Mouse (Mus musculus): ENCODE measurements at regions not wholly inside any gene's neighbourhood (a gene's known extent, or its start where the extent isn't known, plus 50 kb on each side); places are given as distances from the start of the nearest gene placed in this dataset.
"Not testable (repeated sequence)": the region's sequence is repeated elsewhere in the genome, so short reads cannot be mapped to it uniquely, and the experiment has no call there.

DNA sequence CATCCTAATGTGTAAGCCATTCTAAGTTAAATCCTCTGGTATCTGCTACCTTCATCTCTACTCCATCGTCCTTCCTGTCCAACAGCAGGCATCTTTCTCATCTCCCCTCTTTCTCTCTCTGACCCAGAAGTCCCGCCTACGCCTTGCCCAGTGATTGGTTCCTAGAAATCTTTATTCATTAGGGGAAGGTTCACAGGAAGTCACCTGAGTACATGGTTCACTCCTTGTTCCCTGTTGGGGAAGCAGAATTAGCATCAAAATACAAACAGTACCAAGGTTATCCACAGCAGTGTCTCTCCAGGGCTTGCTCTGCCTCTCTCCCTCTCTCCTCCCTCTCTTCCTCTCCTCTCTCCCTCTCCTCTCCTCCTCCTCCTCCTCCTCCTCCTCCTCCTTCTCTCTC lies 319.4 kb downstream of the Nkx6-1 start:
- H3K27ac ChIP-seq (ENCODE audit: low read depth), result no peak overlapping the region
- H3K36me3 ChIP-seq (ENCODE audit: control insufficient read depth, insufficient read depth, low read length), result no peaks in the 10 kb centered on the region
- H3K9me3 ChIP-seq (ENCODE audit: control insufficient read depth, low read length), result no peaks in the 10 kb centered on the region
- H3K27me3 ChIP-seq (replicated peaks; ENCODE audit: control insufficient read depth, insufficient read depth, low read length), result no peaks in the 10 kb centered on the region
- no peak for DNase-seq (ENCODE audit: low spot score)
- no peak overlapping the region for H3K9ac ChIP-seq (ENCODE audit: low read length)
- H3K4me1 ChIP-seq (replicated peaks; ENCODE audit: control insufficient read depth, insufficient read depth, low read length), result no peaks in the 10 kb centered on the region
- H3K4me3 ChIP-seq (ENCODE audit: low read depth, low read length), result no peak overlapping the region
- H3K4me2 ChIP-seq (ENCODE audit: low read length), result no peak overlapping the region
- ATAC-seq (replicated peaks; ENCODE audit: low FRiP score, low TSS enrichment, low read depth), result no peak
- 80% methylated on average over 3 of the region's 3 CpGs for WGBS

DNA sequence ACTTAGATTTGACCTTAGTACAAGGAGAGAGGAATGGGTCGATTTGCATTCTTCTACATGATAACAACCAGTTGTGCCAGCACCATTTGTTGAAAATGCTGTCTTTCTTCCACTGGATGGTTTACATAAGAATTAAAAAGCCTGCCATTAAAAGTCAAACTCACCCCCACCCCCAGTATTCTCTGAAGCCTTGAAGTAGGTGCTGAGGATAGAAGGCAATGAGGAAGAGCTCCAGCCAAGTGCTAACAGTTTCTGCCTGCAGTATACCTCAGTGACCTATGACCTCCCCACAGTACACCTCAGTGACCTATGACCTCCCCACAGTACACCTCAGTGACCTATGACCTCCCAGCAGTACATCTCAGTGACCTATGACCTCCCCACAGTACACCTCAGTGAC lies 328.4 kb downstream of the Nkx6-1 start:
- 83% methylated on average over 1 of the region's 1 CpGs for WGBS
- not testable (repeated sequence) for H3K4me1 ChIP-seq (replicated peaks; ENCODE audit: control insufficient read depth, insufficient read depth, low read length); ATAC-seq (replicated peaks; ENCODE audit: low FRiP score, low TSS enrichment, low read depth); H3K27me3 ChIP-seq (replicated peaks; ENCODE audit: control insufficient read depth, insufficient read depth, low read length); H3K36me3 ChIP-seq (ENCODE audit: control insufficient read depth, insufficient read depth, low read length); H3K9ac ChIP-seq (ENCODE audit: low read length); H3K9me3 ChIP-seq (ENCODE audit: control insufficient read depth, low read length); H3K4me3 ChIP-seq (ENCODE audit: low read depth, low read length); DNase-seq (ENCODE audit: low spot score); H3K4me2 ChIP-seq (ENCODE audit: low read length); H3K27ac ChIP-seq (ENCODE audit: low read depth)

DNA sequence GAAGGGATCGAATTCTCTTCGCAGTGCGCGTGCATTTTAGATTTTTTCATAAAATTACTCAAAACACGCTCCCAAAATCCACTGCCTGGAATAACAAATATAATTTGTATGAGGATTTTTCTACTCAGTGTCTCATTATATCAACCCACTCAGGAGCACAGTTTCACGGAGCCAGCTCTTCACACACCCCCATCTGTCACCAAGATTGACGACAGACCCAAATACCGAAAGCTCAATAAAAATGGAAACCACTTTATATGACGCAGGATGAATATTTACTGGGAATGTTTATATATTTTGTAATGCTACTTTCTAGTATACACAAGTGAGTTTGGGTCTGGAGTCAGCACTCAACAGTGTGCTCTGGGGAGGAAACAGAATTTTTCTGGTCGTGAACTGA lies 333.0 kb downstream of the Nkx6-1 start:
- H3K27ac ChIP-seq (ENCODE audit: low read depth), result no peak overlapping the region
- WGBS, result 79% methylated on average over 10 of the region's 10 CpGs
- no peaks in the 10 kb centered on the region for H3K9me3 ChIP-seq (ENCODE audit: control insufficient read depth, low read length)
- no peaks in the 10 kb centered on the region for H3K27me3 ChIP-seq (replicated peaks; ENCODE audit: control insufficient read depth, insufficient read depth, low read length)
- ATAC-seq (replicated peaks; ENCODE audit: low FRiP score, low TSS enrichment, low read depth) (no peak), DNase-seq (ENCODE audit: low spot score) (no peak)
- no peaks in the 10 kb centered on the region for H3K4me1 ChIP-seq (replicated peaks; ENCODE audit: control insufficient read depth, insufficient read depth, low read length)
- no peak overlapping the region for H3K9ac ChIP-seq (ENCODE audit: low read length)
- no peak overlapping the region for H3K4me3 ChIP-seq (ENCODE audit: low read depth, low read length)
- H3K36me3 ChIP-seq (ENCODE audit: control insufficient read depth, insufficient read depth, low read length), result no peaks in the 10 kb centered on the region
- H3K4me2 ChIP-seq (ENCODE audit: low read length), result no peak overlapping the region

DNA sequence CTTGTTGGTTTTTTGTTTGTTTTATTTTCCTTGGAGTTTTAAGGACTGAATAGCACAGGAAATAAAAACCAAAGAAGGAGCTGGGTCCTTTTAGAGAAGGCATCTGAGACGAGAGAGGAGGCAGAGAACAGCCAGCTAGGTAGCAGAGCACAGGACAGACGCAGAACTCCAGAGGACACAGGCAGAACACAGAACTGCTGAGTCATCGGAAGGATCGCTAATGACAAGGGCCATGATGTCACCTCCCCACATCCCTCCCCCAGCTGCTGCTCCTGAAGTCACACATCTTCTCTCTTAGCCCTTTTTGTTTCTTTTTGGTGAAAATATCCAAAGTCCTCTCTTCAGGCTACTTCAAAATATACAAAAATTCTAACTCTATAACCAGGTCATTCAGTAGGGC lies 338.7 kb downstream of the Nkx6-1 start:
- H3K9ac ChIP-seq (ENCODE audit: low read length), result no peak overlapping the region
- ATAC-seq (replicated peaks; ENCODE audit: low FRiP score, low TSS enrichment, low read depth) (no peak), DNase-seq (ENCODE audit: low spot score) (no peak)
- no peaks in the 10 kb centered on the region for H3K27me3 ChIP-seq (replicated peaks; ENCODE audit: control insufficient read depth, insufficient read depth, low read length)
- no peak overlapping the region for H3K4me2 ChIP-seq (ENCODE audit: low read length)
- 67% methylated on average over 4 of the region's 4 CpGs for WGBS
- H3K4me3 ChIP-seq (ENCODE audit: low read depth, low read length), result no peak overlapping the region
- H3K27ac ChIP-seq (ENCODE audit: low read depth), result no peak overlapping the region
- no peaks in the 10 kb centered on the region for H3K36me3 ChIP-seq (ENCODE audit: control insufficient read depth, insufficient read depth, low read length)
- no peaks in the 10 kb centered on the region for H3K9me3 ChIP-seq (ENCODE audit: control insufficient read depth, low read length)
- 0 out of 2 replicates have a peak, but pooled peaks cover 4% of the 10 kb centered on the region for H3K4me1 ChIP-seq (replicated peaks; ENCODE audit: control insufficient read depth, insufficient read depth, low read length)

DNA sequence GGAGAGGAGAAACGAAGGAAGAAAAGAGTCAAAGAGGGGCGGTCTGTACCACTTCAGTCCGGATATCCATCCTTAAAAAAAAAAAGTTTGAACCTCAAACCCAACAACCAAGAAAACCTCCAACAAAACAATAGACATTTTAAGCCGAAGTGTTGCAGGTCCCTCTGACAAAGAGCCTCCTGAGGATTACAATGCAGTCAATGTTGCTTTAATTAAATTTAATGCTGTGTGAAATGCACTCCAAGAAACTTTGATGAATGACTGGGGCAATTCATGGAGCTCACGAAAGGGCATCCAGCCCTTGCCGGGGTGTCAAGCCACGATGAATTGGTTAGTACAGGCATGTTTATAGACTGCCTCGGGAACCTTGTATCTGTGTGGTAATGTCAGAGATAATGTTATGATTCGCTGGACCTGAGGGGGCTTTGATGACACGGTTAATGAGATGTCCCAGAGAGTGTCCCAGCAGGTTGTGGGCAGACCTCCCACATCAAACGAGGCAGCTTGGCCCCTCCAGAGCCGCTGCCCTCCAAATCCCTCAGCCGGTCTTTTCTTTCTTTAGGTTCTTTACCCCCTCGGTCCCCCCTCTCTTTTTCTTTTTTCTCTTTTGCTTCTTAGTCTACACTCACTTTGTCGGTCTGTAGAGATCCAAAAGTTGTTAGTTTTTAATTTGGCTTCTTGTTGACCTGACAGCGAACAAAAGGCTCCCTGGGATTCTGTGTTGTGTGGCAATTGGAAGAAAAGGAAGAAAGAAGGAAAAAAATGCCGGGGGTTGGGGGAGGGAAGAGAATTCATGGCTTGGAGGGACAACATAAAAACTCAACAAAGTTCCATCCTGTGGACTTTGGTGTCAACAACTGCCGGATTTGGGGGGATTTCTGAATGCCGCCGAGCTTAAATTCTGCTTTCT lies 341.5 kb downstream of the Nkx6-1 start:
- WGBS, result 15% methylated on average over 20 of the region's 20 CpGs
- DNase-seq (ENCODE audit: low spot score), result no peak
- H3K4me3 ChIP-seq (ENCODE audit: low read depth, low read length), result no peak overlapping the region

DNA sequence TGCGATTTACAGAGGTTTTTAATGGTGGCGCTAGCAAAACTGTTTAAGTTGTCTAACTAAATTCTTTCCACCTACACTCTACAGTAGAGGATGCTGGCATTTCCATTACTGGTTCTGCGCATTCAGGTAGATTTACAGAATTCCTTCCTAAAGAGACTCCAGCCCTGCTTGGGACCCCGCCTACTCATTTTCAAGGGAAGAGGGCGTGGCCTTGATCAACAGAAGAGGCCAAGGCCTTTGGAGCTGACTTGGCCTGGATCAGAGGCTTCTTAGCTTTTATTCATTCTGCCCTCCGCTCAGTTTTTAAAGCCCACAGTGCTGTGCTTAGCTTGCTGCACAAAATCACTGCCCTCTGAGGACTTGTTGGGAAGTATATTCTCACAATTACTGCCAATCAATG lies 364.8 kb downstream of the Nkx6-1 start:
- WGBS, result 80% methylated on average over 6 of the region's 6 CpGs
- Histone ChIP-seq H3K4me3 (ENCODE audit: low read depth, low read length) (no peak overlapping the region), H3K27me3 (replicated peaks; ENCODE audit: control insufficient read depth, insufficient read depth, low read length) (no peaks in the 10 kb centered on the region)

More for the DNA sequence above, 341.5 kb downstream of the Nkx6-1 start:
- Histone ChIP-seq H3K4me1 (replicated peaks; ENCODE audit: control insufficient read depth, insufficient read depth, low read length) (0 out of 2 replicates have a peak, but pooled peaks cover 4% of the 10 kb centered on the region), H3K27me3 (replicated peaks; ENCODE audit: control insufficient read depth, insufficient read depth, low read length) (no peaks in the 10 kb centered on the region), H3K9ac (ENCODE audit: low read length) (no peak overlapping the region), H3K36me3 (ENCODE audit: control insufficient read depth, insufficient read depth, low read length) (no peaks in the 10 kb centered on the region), H3K27ac (ENCODE audit: low read depth) (no peak overlapping the region), H3K9me3 (ENCODE audit: control insufficient read depth, low read length) (no peaks in the 10 kb centered on the region), H3K4me2 (ENCODE audit: low read length) (peak overlapping the region; percentile 22)
- ATAC-seq (replicated peaks; ENCODE audit: low FRiP score, low TSS enrichment, low read depth), result no peak

DNA sequence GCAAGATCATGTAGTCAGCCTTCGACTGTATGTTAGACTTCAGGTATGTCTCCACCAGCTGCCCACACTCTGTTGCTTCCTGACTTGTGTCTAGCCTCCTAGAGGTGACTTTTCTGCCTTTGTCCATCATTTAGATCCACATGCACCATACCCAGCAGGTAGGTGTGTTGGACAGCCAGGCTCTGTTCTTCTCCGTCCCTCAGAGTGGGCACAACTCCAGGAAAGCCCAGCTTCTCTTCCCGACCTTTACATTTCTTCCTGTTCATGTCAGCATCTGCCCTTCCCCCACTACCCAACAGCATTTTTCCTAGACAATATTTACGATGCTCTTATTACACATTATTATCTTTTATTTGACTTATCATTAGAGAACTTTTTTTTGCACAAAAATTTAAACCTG lies 366.4 kb downstream of the Nkx6-1 start:
- H3K4me3 ChIP-seq (ENCODE audit: low read depth, low read length), result no peak overlapping the region
- no peaks in the 10 kb centered on the region for H3K9me3 ChIP-seq (ENCODE audit: control insufficient read depth, low read length)
- 63% methylated on average over 4 of the region's 4 CpGs for WGBS
- no peak overlapping the region for H3K9ac ChIP-seq (ENCODE audit: low read length)
- H3K4me1 ChIP-seq (replicated peaks; ENCODE audit: control insufficient read depth, insufficient read depth, low read length), result no peaks in the 10 kb centered on the region
- H3K27ac ChIP-seq (ENCODE audit: low read depth), result no peak overlapping the region
- ATAC-seq (replicated peaks; ENCODE audit: low FRiP score, low TSS enrichment, low read depth), result no peak
- no peaks in the 10 kb centered on the region for H3K27me3 ChIP-seq (replicated peaks; ENCODE audit: control insufficient read depth, insufficient read depth, low read length)
- H3K4me2 ChIP-seq (ENCODE audit: low read length), result no peak overlapping the region
- peak; percentile 7 for DNase-seq (ENCODE audit: low spot score)
- H3K36me3 ChIP-seq (ENCODE audit: control insufficient read depth, insufficient read depth, low read length), result no peaks in the 10 kb centered on the region

More for the DNA sequence above, 364.8 kb downstream of the Nkx6-1 start:
- no peak overlapping the region for H3K4me2 ChIP-seq (ENCODE audit: low read length)
- DNase-seq (ENCODE audit: low spot score), result peak; percentile 25
- ATAC-seq (replicated peaks; ENCODE audit: low FRiP score, low TSS enrichment, low read depth), result no peak
- H3K9ac ChIP-seq (ENCODE audit: low read length), result no peak overlapping the region
- H3K4me1 ChIP-seq (replicated peaks; ENCODE audit: control insufficient read depth, insufficient read depth, low read length), result no peaks in the 10 kb centered on the region
- no peaks in the 10 kb centered on the region for H3K36me3 ChIP-seq (ENCODE audit: control insufficient read depth, insufficient read depth, low read length)
- no peak overlapping the region for H3K27ac ChIP-seq (ENCODE audit: low read depth)
- no peaks in the 10 kb centered on the region for H3K9me3 ChIP-seq (ENCODE audit: control insufficient read depth, low read length)

DNA sequence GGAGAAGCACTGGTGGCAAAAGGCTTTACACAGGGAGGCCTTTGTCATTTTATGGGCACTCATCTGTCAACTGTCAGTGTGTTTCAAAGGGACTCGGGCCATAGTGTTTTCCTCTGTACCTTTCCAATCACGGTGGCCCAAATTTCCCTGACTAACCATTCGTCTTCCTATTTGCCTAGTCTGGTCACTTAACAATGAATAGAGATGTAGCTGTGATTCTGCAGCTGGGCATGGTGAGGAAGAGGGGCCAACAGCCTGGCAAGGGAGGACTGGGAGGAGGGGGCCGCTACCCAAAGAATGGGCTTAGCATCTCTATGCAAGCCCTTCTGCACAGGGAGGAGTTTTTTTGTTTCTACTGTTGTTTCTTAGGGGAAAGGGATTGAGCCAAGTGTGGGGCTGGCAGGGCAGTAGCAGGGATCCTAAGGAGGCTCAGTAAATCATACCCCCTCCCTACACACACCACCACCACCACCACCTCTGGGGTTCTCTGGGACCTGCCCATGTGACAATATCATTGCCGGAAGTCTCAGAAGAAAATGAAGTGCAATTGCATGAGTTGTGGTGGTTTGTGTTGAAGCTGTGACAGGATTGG lies 367.2 kb downstream of the Nkx6-1 start:
- no peak overlapping the region for H3K27ac ChIP-seq (ENCODE audit: low read depth)
- no peak overlapping the region for H3K9ac ChIP-seq (ENCODE audit: low read length)
- DNase-seq (ENCODE audit: low spot score), result peak; percentile 25
- no peak for ATAC-seq (replicated peaks; ENCODE audit: low FRiP score, low TSS enrichment, low read depth)
- H3K4me3 ChIP-seq (ENCODE audit: low read depth, low read length), result no peak overlapping the region
- no peaks in the 10 kb centered on the region for H3K4me1 ChIP-seq (replicated peaks; ENCODE audit: control insufficient read depth, insufficient read depth, low read length)
- no peaks in the 10 kb centered on the region for H3K36me3 ChIP-seq (ENCODE audit: control insufficient read depth, insufficient read depth, low read length)
- H3K4me2 ChIP-seq (ENCODE audit: low read length), result no peak overlapping the region
- no peaks in the 10 kb centered on the region for H3K27me3 ChIP-seq (replicated peaks; ENCODE audit: control insufficient read depth, insufficient read depth, low read length)
- 40% methylated on average over 5 of the region's 5 CpGs for WGBS
- no peaks in the 10 kb centered on the region for H3K9me3 ChIP-seq (ENCODE audit: control insufficient read depth, low read length)
